In genomic region chr11:21153111-21153510, GRCm38 (mm10) we compare ENCODE assay signal across 14 mouse cellular contexts.
"Had no signal": no experiment of that assay in that cellular context is flagged by ENCODE, and none has a peak within 500 bp of the region (broad histone marks: within the 10 kb centered on the region; RNA-seq: fewer than 3 reads in every experiment).

No protein-coding gene starts in this region.

- H3K27ac ChIP-seq: intestine, embryonic 15.5 days; left cerebral cortex, adult 2 months; liver, embryonic 13.5 days; midbrain, embryonic 10.5 days; midbrain, embryonic 13.5 days; neural tube, embryonic 13.5 days had no signal

- H3K27me3 ChIP-seq: intestine, embryonic 15.5 days; liver, embryonic 13.5 days; megakaryocyte, embryonic 14.5 days; midbrain, embryonic 13.5 days; neural tube, embryonic 13.5 days had no signal

- H3K4me3 ChIP-seq: intestine, embryonic 15.5 days; left cerebral cortex, adult 2 months; liver, embryonic 13.5 days; megakaryocyte, embryonic 14.5 days; midbrain, embryonic 10.5 days; midbrain, embryonic 13.5 days; myocyte; neural tube, embryonic 13.5 days had no signal

- DNase-seq: layer of hippocampus, postnatal 36 days; liver, embryonic 13.5 days; lung, postnatal 14 days; thymus, adult 18-20 months; thymus, postnatal 36 days had no signal

- H3K4me1 ChIP-seq: intestine, embryonic 15.5 days; liver, embryonic 13.5 days; midbrain, embryonic 10.5 days; midbrain, embryonic 13.5 days; neural tube, embryonic 13.5 days had no signal

- H3K9ac ChIP-seq: intestine, embryonic 15.5 days; liver, embryonic 13.5 days; midbrain, embryonic 13.5 days; neural tube, embryonic 13.5 days had no signal

- H3K9me3 ChIP-seq: intestine, embryonic 15.5 days; liver, embryonic 13.5 days; megakaryocyte, embryonic 14.5 days; midbrain, embryonic 10.5 days; midbrain, embryonic 13.5 days; neural tube, embryonic 13.5 days had no signal

- H3K4me2 ChIP-seq: intestine, embryonic 15.5 days; liver, embryonic 13.5 days; midbrain, embryonic 13.5 days; neural tube, embryonic 13.5 days had no signal

- ATAC-seq: hindbrain, embryonic 16.5 days; intestine, embryonic 15.5 days; midbrain, embryonic 13.5 days; midbrain, embryonic 16.5 days had no signal
